Comparison of ENCODE assay signal across 8 mouse cellular contexts in genomic region chr11:115613138-115613945, GRCm38 (mm10). TPM values are rescaled to one million over a fixed set of nuclear protein-coding genes. Genes with fewer than 3 reads are reported as not detected.
DNase-seq lines count a peak whose midpoint lies in the region; ATAC-seq and TF ChIP-seq lines count a peak whose summit lies in the region.

No protein-coding gene starts in this region.

- ATAC-seq in embryonic facial prominence, embryonic 11.5 days (replicated peaks; ENCODE audit: insufficient number of reproducible peaks, low FRiP score, low TSS enrichment, low read depth): no peak
- ATAC-seq in hindbrain, embryonic 14.5 days (ENCODE audit: low FRiP score): no peak
- ATAC-seq in lung, embryonic 16.5 days (ENCODE audit: low read depth): peak; percentile 29

- intact Hi-C loops in left cerebral cortex, postnatal 36 days (cut with DNase I): loop anchor here (5.0 kb wide), 1 partner anchor 126 kb away; no protein-coding TSS in a partner anchor

- H3K27ac ChIP-seq in layer of hippocampus, adult 2 months: peak overlapping the region; percentile 95
- peak overlapping the region; percentile 67; the same call in 1 of the 2 replicates for H3K27ac ChIP-seq in embryonic facial prominence, embryonic 11.5 days (replicated peaks; ENCODE audit: low read depth, low read length)
- no peak overlapping the region for H3K27ac ChIP-seq in hindbrain, embryonic 14.5 days
- peak overlapping the region; percentile 97 for H3K27ac ChIP-seq in lung, embryonic 16.5 days (ENCODE audit: low read length)
- H3K27ac ChIP-seq in small intestine, adult 2 months (ENCODE audit: insufficient read depth, low read depth, low read length): peak overlapping the region; percentile 84

- H3K4me1 ChIP-seq in embryonic facial prominence, embryonic 11.5 days (ENCODE audit: control insufficient read depth, insufficient read depth, low read length): no peaks in the 10 kb centered on the region
- 0 out of 2 replicates have a peak, but pooled peaks cover 5% of the 10 kb centered on the region for H3K4me1 ChIP-seq in hindbrain, embryonic 14.5 days (replicated peaks; ENCODE audit: control insufficient read depth, insufficient read depth, low read length)
- H3K4me1 ChIP-seq in lung, embryonic 16.5 days (replicated peaks; ENCODE audit: control insufficient read depth, insufficient read depth, low read length): peaks cover 14% of the 10 kb centered on the region
- peaks cover 11% of the 10 kb centered on the region for H3K4me1 ChIP-seq in small intestine, adult 2 months (ENCODE audit: control insufficient read depth, insufficient read depth, insufficient read length, low read length)

- TF ChIP-seq CTCF in layer of hippocampus, adult 2 months (conservative IDR thresholded peaks at IDR 0.05): no peak
- no peak for TF ChIP-seq CTCF in small intestine, adult 2 months (IDR thresholded peaks at IDR 0.05; ENCODE audit: extremely low read depth, insufficient read length, insufficient replicate concordance, low read depth, low read length)

- WGBS in embryonic facial prominence, embryonic 11.5 days: 0% methylated on average over 16 of the region's 16 CpGs
- 1% methylated on average over 16 of the region's 16 CpGs for WGBS in hindbrain, embryonic 14.5 days
- under 1% methylated on average over 16 of the region's 16 CpGs for WGBS in lung, embryonic 16.5 days
- under 1% methylated on average over 16 of the region's 16 CpGs for WGBS in small intestine, adult 2 months

- TF ChIP-seq POLR2A in small intestine, adult 2 months (IDR thresholded peaks at IDR 0.05; ENCODE audit: low read depth, low read length): no peak

- H3K36me3 ChIP-seq in embryonic facial prominence, embryonic 11.5 days (replicated peaks; ENCODE audit: control insufficient read depth, insufficient read depth, low read depth, low read length): peaks cover 4% of the 10 kb centered on the region
- H3K36me3 ChIP-seq in hindbrain, embryonic 14.5 days (replicated peaks; ENCODE audit: control insufficient read depth, insufficient read depth): peaks cover 35% of the 10 kb centered on the region
- H3K36me3 ChIP-seq in lung, embryonic 16.5 days (ENCODE audit: control insufficient read depth, insufficient read depth, low read length): peaks cover 9% of the 10 kb centered on the region; the same call in 1 of the 2 replicates
- peaks cover 23% of the 10 kb centered on the region for H3K36me3 ChIP-seq in small intestine, adult 2 months (ENCODE audit: control insufficient read depth, insufficient read depth, low read length)

- H3K4me3 ChIP-seq in layer of hippocampus, adult 2 months: peak overlapping the region; percentile 69
- peak overlapping the region; percentile 59 for H3K4me3 ChIP-seq in embryonic facial prominence, embryonic 11.5 days (ENCODE audit: low read depth, low read length)
- peak overlapping the region; percentile 67 for H3K4me3 ChIP-seq in hindbrain, embryonic 14.5 days (replicated peaks; ENCODE audit: low read length)
- H3K4me3 ChIP-seq in lung, embryonic 16.5 days (ENCODE audit: low read length): peak overlapping the region; percentile 87
- H3K4me3 ChIP-seq in small intestine, adult 2 months (ENCODE audit: low read depth, low read length): peak overlapping the region; percentile 65

- H3K4me2 ChIP-seq in embryonic facial prominence, embryonic 11.5 days (ENCODE audit: low read depth, low read length): peak overlapping the region; percentile 91
- H3K4me2 ChIP-seq in hindbrain, embryonic 14.5 days (replicated peaks): peak overlapping the region; percentile 95
- H3K4me2 ChIP-seq in lung, embryonic 16.5 days (ENCODE audit: low read depth, low read length): peak overlapping the region; percentile 93

- H3K9me3 ChIP-seq in embryonic facial prominence, embryonic 11.5 days (replicated peaks; ENCODE audit: control insufficient read depth, low read length): no peaks in the 10 kb centered on the region
- no peaks in the 10 kb centered on the region for H3K9me3 ChIP-seq in hindbrain, embryonic 14.5 days (ENCODE audit: control insufficient read depth, low read length)
- H3K9me3 ChIP-seq in lung, embryonic 16.5 days (ENCODE audit: control insufficient read depth, low read length): no peaks in the 10 kb centered on the region

- DNase-seq in layer of hippocampus, adult 2 months (ENCODE audit: low spot score in 2 of 2): no peak
- DNase-seq in layer of hippocampus, adult 9-11 months: no peak
- DNase-seq in embryonic facial prominence, embryonic 11.5 days (ENCODE audit: low spot score): no peak
- DNase-seq in hindbrain, embryonic 14.5 days (ENCODE audit: low spot score): peak; percentile 34
- DNase-seq in frontal cortex, postnatal 10 days (ENCODE audit: low spot score in 2 of 2): no peak
- DNase-seq in left cerebral cortex, postnatal 36 days (ENCODE audit: low spot score in 2 of 2): no peak

- H3K27me3 ChIP-seq in embryonic facial prominence, embryonic 11.5 days (ENCODE audit: control insufficient read depth, insufficient read depth, low read length): no peaks in the 10 kb centered on the region
- H3K27me3 ChIP-seq in hindbrain, embryonic 14.5 days (ENCODE audit: control insufficient read depth, insufficient read depth, low read length): peaks cover 9% of the 10 kb centered on the region; the same call in 1 of the 2 replicates
- H3K27me3 ChIP-seq in lung, embryonic 16.5 days (ENCODE audit: control insufficient read depth, insufficient read depth, low read depth, low read length): no peaks in the 10 kb centered on the region
- H3K27me3 ChIP-seq in small intestine, adult 2 months (ENCODE audit: control insufficient read depth, insufficient read depth, low read length): no peaks in the 10 kb centered on the region

- peak overlapping the region; percentile 58 for H3K9ac ChIP-seq in embryonic facial prominence, embryonic 11.5 days (replicated peaks; ENCODE audit: low read length)
- peak overlapping the region; percentile 72 for H3K9ac ChIP-seq in hindbrain, embryonic 14.5 days
- peak overlapping the region; percentile 90 for H3K9ac ChIP-seq in lung, embryonic 16.5 days (ENCODE audit: low read length)

RNA-seq across cellular contexts. Expression of gene Mif4gd, which starts 0.6 kb away (rescaled TPM):
- 10 to 100 TPM; 19.5 to 22.5 TPM for total RNA-seq in layer of hippocampus, adult 2 months (2021)
- polyA plus RNA-seq in embryonic facial prominence, embryonic 11.5 days (2014; fragmentation: Nextera tagmentation; extraction: Ambion mirVana): 15.8 and 18.2 TPM in 2 replicates
- polyA plus RNA-seq in hindbrain, embryonic 14.5 days (2014; fragmentation: Nextera tagmentation; extraction: Ambion mirVana): 11.3 and 13.5 TPM in 2 replicates
- 36.8 and 40.6 TPM in 2 replicates for polyA plus RNA-seq in lung, embryonic 16.5 days (2015; fragmentation: Nextera tagmentation; extraction: Ambion mirVana)
- polyA plus RNA-seq in small intestine, adult 2 months (2012; rRNA removed): 49.4 and 108 TPM in 2 replicates
- total RNA-seq in left cerebral cortex, postnatal 36 days (2021): 10 to 100 TPM; 15.1 to 18.1 TPM

RNA-seq across cellular contexts. Expression of gene Gga3, which starts 9.5 kb away (rescaled TPM):
- 10 to 100 TPM; 67.9 to 91.9 TPM for total RNA-seq in layer of hippocampus, adult 2 months (2021)
- 13.6 and 17.0 TPM in 2 replicates for polyA plus RNA-seq in embryonic facial prominence, embryonic 11.5 days (2014; fragmentation: Nextera tagmentation; extraction: Ambion mirVana)
- polyA plus RNA-seq in hindbrain, embryonic 14.5 days (2014; fragmentation: Nextera tagmentation; extraction: Ambion mirVana): 34.1 and 39.4 TPM in 2 replicates
- 21.1 and 25.4 TPM in 2 replicates for polyA plus RNA-seq in lung, embryonic 16.5 days (2015; fragmentation: Nextera tagmentation; extraction: Ambion mirVana)
- 12.6 and 14.7 TPM in 2 replicates for polyA plus RNA-seq in small intestine, adult 2 months (2012; rRNA removed)
- 10 to 100 TPM; 70.2 to 74.3 TPM for total RNA-seq in left cerebral cortex, postnatal 36 days (2021)

RNA-seq across cellular contexts. Expression of gene Mrps7, which starts 9.6 kb away (rescaled TPM):
- 10 to 100 TPM; 50.4 to 50.8 TPM for total RNA-seq in layer of hippocampus, adult 2 months (2021)
- 110 and 114 TPM in 2 replicates for polyA plus RNA-seq in embryonic facial prominence, embryonic 11.5 days (2014; fragmentation: Nextera tagmentation; extraction: Ambion mirVana)
- 72.5 and 74.1 TPM in 2 replicates for polyA plus RNA-seq in hindbrain, embryonic 14.5 days (2014; fragmentation: Nextera tagmentation; extraction: Ambion mirVana)
- 79.3 and 87.6 TPM in 2 replicates for polyA plus RNA-seq in lung, embryonic 16.5 days (2015; fragmentation: Nextera tagmentation; extraction: Ambion mirVana)
- polyA plus RNA-seq in small intestine, adult 2 months (2012; rRNA removed): 11.8 and 13.3 TPM in 2 replicates
- 10 to 100 TPM; 49.8 to 57.9 TPM for total RNA-seq in left cerebral cortex, postnatal 36 days (2021)

RNA-seq across cellular contexts. Expression of gene Slc25a19, which starts 14.8 kb away (rescaled TPM):
- 10 to 100 TPM; 60.4 to 66.6 TPM for total RNA-seq in layer of hippocampus, adult 2 months (2021)
- polyA plus RNA-seq in embryonic facial prominence, embryonic 11.5 days (2014; fragmentation: Nextera tagmentation; extraction: Ambion mirVana): 19.9 and 20.2 TPM in 2 replicates
- polyA plus RNA-seq in hindbrain, embryonic 14.5 days (2014; fragmentation: Nextera tagmentation; extraction: Ambion mirVana): 37.8 and 42.3 TPM in 2 replicates
- polyA plus RNA-seq in lung, embryonic 16.5 days (2015; fragmentation: Nextera tagmentation; extraction: Ambion mirVana): 25.0 and 25.4 TPM in 2 replicates
- polyA plus RNA-seq in small intestine, adult 2 months (2012; rRNA removed): 11.3 and 19.6 TPM in 2 replicates
- total RNA-seq in left cerebral cortex, postnatal 36 days (2021): 10 to 100 TPM; 56.8 to 60.1 TPM

RNA-seq across cellular contexts. Expression of gene Nup85, which starts 49.1 kb away (rescaled TPM):
- 10 to 100 TPM; 48.7 to 49.3 TPM for total RNA-seq in layer of hippocampus, adult 2 months (2021)
- 204 and 210 TPM in 2 replicates for polyA plus RNA-seq in embryonic facial prominence, embryonic 11.5 days (2014; fragmentation: Nextera tagmentation; extraction: Ambion mirVana)
- polyA plus RNA-seq in hindbrain, embryonic 14.5 days (2014; fragmentation: Nextera tagmentation; extraction: Ambion mirVana): 95.2 and 99.8 TPM in 2 replicates
- 158 and 165 TPM in 2 replicates for polyA plus RNA-seq in lung, embryonic 16.5 days (2015; fragmentation: Nextera tagmentation; extraction: Ambion mirVana)
- 12.6 and 16.8 TPM in 2 replicates for polyA plus RNA-seq in small intestine, adult 2 months (2012; rRNA removed)
- 10 to 100 TPM; 41.6 to 49.9 TPM for total RNA-seq in left cerebral cortex, postnatal 36 days (2021)
